Mouse (Mus musculus) stomach, embryonic 14.5 days (tissue): ENCODE results near the gene Tipin. TPM values are rescaled to one million over a fixed set of nuclear protein-coding genes. Genes with fewer than 3 reads are reported as not detected.
A peak's percentile ranks its signal among the peaks of the same experiment; 100 is the strongest.

Source experiments
- ATAC-seq: fragments of 200-750 bp; cut with Nextera tagmentation; 2 replicates; pipeline ENCODE4 v1.8.0; 2017; ENCODE audit warnings: low read depth, moderate TSS enrichment; ENCODE audit not compliant: insufficient number of reproducible peaks, insufficient read depth, low FRiP score
- H3K27ac ChIP-seq: fragments of 300-500 bp; sonication (generic); 2 replicates; pipeline ENCODE4 v1.5.1; 2014; ENCODE audit warnings: mild to moderate bottlenecking, low read length, moderate library complexity, mixed read lengths
- H3K27me3 ChIP-seq: fragments of 300-500 bp; sonication (generic); 2 replicates; pipeline ENCODE4 v1.6.1; 2014; ENCODE audit warnings: low read length, control low read depth, mixed read lengths; ENCODE audit not compliant: control insufficient read depth, insufficient read depth
- H3K36me3 ChIP-seq: fragments of 300-500 bp; sonication (generic); 2 replicates; pipeline ENCODE4 v1.6.1; 2014; ENCODE audit warnings: mild to moderate bottlenecking, control low read depth, low read length, moderate library complexity, mixed read lengths; ENCODE audit not compliant: control insufficient read depth, insufficient read depth
- H3K4me1 ChIP-seq: fragments of 300-500 bp; sonication (generic); 2 replicates; pipeline ENCODE4 v1.6.1; 2014; ENCODE audit warnings: low read length, control low read depth, mixed read lengths; ENCODE audit not compliant: control insufficient read depth, insufficient read depth
- H3K4me2 ChIP-seq: fragments of 300-500 bp; sonication (generic); replicated peaks from 2 replicates; pipeline ENCODE4 v1.6.1; 2014; ENCODE audit warnings: low read depth, low read length, control low read depth
- H3K4me3 ChIP-seq: fragments of 300-500 bp; sonication (generic); 2 replicates; pipeline ENCODE4 v1.5.1; 2014; ENCODE audit warnings: low read depth, low read length, control low read depth
- H3K9ac ChIP-seq: fragments of 300-500 bp; sonication (generic); replicated peaks from 2 replicates; pipeline ENCODE4 v1.6.1; 2014; ENCODE audit warnings: low read depth, mild to moderate bottlenecking, control low read depth, low read length, moderate library complexity, mixed read lengths
- H3K9me3 ChIP-seq: fragments of 300-500 bp; sonication (generic); 2 replicates; pipeline ENCODE4 v1.6.1; 2016; ENCODE audit warnings: low read depth, low read length, control low read depth; ENCODE audit not compliant: control insufficient read depth
- WGBS: fragments of 180-500 bp; shearing (Covaris S2); extraction: QIAGEN DNeasy Blood & Tissue Kit; methylation state at CpG from one replicate; pipeline ENCODE4 v1.1.7; 2014; 5-methylcytosine and 5-hydroxymethylcytosine counted together
- polyA plus RNA-seq: library from polyadenylated mRNA; unstranded; fragments of >200 nt; fragmentation: Nextera tagmentation; extraction: Ambion mirVana; gene quantifications from 2 replicates; pipeline ENCODE4 v1.2.1, GENCODE M21; 2014

Gene Tipin
- polyA plus RNA-seq, 1 experiment from 2014 or later: 219 TPM

GRCm38 (mm10) chr9:64312128-64312527 is 30.7 kb downstream of the Tipin start:
- 42% methylated on average over 1 of the region's 1 CpGs for WGBS
- Histone ChIP-seq H3K27ac (no peak overlapping the region), H3K4me2 (no peak overlapping the region), H3K9me3 (no peaks in the 10 kb centered on the region), H3K4me3 (no peak overlapping the region), H3K36me3 (peaks cover 19% of the 10 kb centered on the region; the same call in 1 of the 2 replicates), H3K9ac (no peak overlapping the region), H3K4me1 (no peaks in the 10 kb centered on the region), H3K27me3 (no peaks in the 10 kb centered on the region)
- no peak for ATAC-seq

- Histone ChIP-seq H3K9me3 (no peaks in the 10 kb centered on the region), H3K4me1 (no peaks in the 10 kb centered on the region), H3K36me3 (peaks cover 18% of the 10 kb centered on the region; the same call in 1 of the 2 replicates), H3K27ac (no peak overlapping the region), H3K27me3 (no peaks in the 10 kb centered on the region), H3K4me2 (no peak overlapping the region), H3K4me3 (no peak overlapping the region), H3K9ac (no peak overlapping the region)
- WGBS: 94% methylated on average over 6 of the region's 6 CpGs
- ATAC-seq: no peak
Measured at GRCm38 (mm10) chr9:64314696-64315095, 33.3 kb downstream of the Tipin start.

- peaks cover 38% of the 10 kb centered on the region for H3K36me3 ChIP-seq
- 96% methylated on average over 5 of the region's 5 CpGs for WGBS
- H3K4me1 ChIP-seq: no peaks in the 10 kb centered on the region
- H3K4me2 ChIP-seq: no peak overlapping the region
- ATAC-seq: no peak
- no peak overlapping the region for H3K27ac ChIP-seq
- H3K4me3 ChIP-seq: no peak overlapping the region
- no peaks in the 10 kb centered on the region for H3K9me3 ChIP-seq
- H3K27me3 ChIP-seq: no peaks in the 10 kb centered on the region
- H3K9ac ChIP-seq: no peak overlapping the region
Measured at GRCm38 (mm10) chr9:64316986-64317385, 35.6 kb downstream of the Tipin start.

DNA sequence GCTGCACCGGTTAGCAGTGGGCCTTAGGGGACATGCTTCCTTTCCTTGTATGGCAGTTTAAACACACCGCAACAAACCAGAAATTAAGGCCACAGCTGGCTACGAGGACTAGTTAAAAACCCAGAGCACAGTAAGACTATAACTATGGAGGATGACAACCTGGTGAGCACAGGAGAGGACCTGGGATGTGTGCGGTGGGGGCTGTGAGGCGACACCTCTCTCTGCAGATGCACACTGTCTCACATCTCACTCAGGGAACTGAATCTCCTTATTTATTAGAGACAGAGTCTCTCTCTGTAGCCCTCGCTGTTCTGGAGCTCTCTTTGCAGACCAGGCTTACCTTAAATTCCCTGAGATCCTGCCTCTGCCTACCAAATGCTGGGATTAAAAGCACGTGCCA is 42.6 kb downstream of the Tipin start:
- 92% methylated on average over 7 of the region's 7 CpGs for WGBS
- Histone ChIP-seq H3K4me1 (no peaks in the 10 kb centered on the region), H3K4me3 (no peak overlapping the region), H3K9me3 (no peaks in the 10 kb centered on the region), H3K4me2 (no peak overlapping the region), H3K9ac (no peak overlapping the region), H3K27me3 (no peaks in the 10 kb centered on the region), H3K36me3 (peaks cover 45% of the 10 kb centered on the region), H3K27ac (no peak overlapping the region)
- no peak for ATAC-seq

DNA sequence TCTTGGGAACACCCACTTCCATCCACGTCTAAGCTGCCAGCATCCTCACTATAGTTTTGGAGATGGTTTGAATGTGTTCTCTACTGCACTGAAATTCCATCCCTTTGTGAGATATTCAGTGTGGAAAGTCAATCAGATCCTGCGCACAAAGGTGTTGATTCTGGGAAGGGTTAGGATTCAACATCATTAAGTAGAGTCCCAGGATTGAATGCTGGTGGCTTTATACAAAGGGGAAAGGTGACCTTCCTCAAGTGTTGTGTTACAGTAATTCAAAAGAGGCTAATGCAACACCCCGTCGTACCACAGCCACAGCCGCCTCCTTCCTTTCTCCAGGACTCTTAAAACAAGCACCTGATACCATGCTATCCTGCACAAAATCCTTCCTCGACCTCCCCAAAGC is 54.4 kb downstream of the Tipin start:
- Histone ChIP-seq H3K27me3 (no peaks in the 10 kb centered on the region), H3K9me3 (no peaks in the 10 kb centered on the region), H3K36me3 (peaks cover 8% of the 10 kb centered on the region; the same call in 1 of the 2 replicates), H3K4me1 (peaks cover 6% of the 10 kb centered on the region; the same call in 1 of the 2 replicates), H3K9ac (no peak overlapping the region), H3K4me2 (no peak overlapping the region), H3K4me3 (no peak overlapping the region), H3K27ac (no peak overlapping the region)
- no peak for ATAC-seq
- 86% methylated on average over 6 of the region's 6 CpGs for WGBS

DNA sequence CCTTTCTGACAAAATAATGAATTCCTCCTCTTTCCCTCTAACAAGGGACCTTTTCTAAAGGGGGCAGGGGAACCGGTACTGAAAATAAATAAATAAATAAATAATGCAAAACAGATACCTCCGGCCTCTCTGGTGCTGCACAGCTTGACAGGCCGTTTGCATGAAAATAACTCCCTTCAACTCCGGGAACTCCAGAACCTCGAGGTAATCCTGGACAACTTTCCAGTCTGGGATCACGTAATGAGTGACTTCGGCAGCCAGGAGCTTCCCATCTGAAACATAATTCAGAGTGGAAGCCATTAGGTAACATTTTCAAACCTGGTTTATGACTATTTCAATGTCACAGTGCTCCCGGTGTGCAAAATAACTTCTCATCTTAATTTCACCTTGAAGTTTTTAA is 58.0 kb downstream of the Tipin start:
- WGBS: 43% methylated on average over 8 of the region's 8 CpGs
- no peak overlapping the region for H3K27ac ChIP-seq
- no peak overlapping the region for H3K4me3 ChIP-seq
- ATAC-seq: no peak
- H3K4me1 ChIP-seq: peaks cover 6% of the 10 kb centered on the region; the same call in 1 of the 2 replicates
- H3K9ac ChIP-seq: 0 out of 2 replicates have a peak overlapping the region, but pooled peaks have one; percentile 99
- H3K27me3 ChIP-seq: no peaks in the 10 kb centered on the region
- peak overlapping the region; percentile 80 for H3K4me2 ChIP-seq
- no peaks in the 10 kb centered on the region for H3K9me3 ChIP-seq
- H3K36me3 ChIP-seq: peaks cover 8% of the 10 kb centered on the region; the same call in 1 of the 2 replicates

DNA sequence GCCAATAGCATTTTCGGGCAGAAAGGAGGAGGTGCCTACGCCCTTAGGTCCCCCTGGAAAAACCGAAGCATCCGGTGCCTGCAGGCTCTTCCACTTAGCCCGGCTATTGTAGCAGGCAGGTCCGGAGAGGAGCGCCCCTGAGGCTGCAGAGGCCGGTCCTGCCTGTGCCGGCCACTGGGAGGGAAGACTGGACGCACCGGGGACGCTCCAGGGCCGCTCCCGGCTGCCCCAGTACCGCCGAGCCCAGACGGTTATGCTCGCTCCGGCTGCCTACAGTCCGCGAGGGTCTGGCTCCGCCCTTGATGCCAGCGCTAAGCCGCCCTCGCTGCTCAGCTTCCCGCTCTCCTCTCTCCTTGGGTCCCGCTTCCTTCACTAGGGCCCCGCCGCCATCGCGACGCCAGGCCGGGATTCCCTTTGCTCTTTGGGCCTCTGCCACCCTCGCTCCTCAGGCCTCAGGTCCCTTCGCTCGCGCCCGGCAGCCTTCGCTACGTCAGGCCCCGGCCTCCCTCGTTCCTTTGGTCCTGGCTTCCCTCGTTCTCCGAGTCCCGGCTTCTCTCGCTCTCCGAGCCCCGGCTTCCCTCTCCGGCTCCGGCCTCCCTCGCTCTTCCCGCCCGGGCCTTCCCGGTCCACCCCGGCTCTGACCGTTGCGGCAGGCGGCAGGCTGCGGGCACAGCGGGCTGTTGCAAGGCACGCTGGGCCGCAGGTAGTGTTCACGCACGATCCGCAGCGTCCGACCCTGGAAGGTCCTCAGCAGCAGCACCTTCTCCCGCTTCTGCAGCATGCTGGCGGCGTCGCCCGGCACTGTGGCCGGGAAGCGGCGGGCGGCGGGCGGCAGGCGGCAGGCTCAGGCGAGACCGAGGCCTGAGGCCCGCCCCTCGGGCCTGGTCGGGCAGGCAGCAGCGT is 59.2 kb downstream of the Tipin start:
- no peaks in the 10 kb centered on the region for H3K27me3 ChIP-seq
- ATAC-seq: peak; percentile 91
- under 1% methylated on average over 73 of the region's 85 CpGs for WGBS
- H3K4me3 ChIP-seq: peak overlapping the region; percentile 67
- peak overlapping the region; percentile 80 for H3K4me2 ChIP-seq
- peaks cover 8% of the 10 kb centered on the region; the same call in 1 of the 2 replicates for H3K36me3 ChIP-seq
- no peaks in the 10 kb centered on the region for H3K9me3 ChIP-seq
- H3K9ac ChIP-seq: peak overlapping the region; percentile 99
- peak overlapping the region; percentile 100 for H3K27ac ChIP-seq
- H3K4me1 ChIP-seq: peaks cover 6% of the 10 kb centered on the region; the same call in 1 of the 2 replicates

- Histone ChIP-seq H3K27me3 (no peaks in the 10 kb centered on the region), H3K27ac (peak within 1 kb of the TSS; percentile 100), H3K9me3 (no peaks in the 10 kb centered on the region), H3K36me3 (peaks cover 8% of the 10 kb centered on the region; the same call in 1 of the 2 replicates), H3K9ac (peak within 1 kb of the TSS; percentile 99), H3K4me3 (peak within 1 kb of the TSS; percentile 67), H3K4me1 (peaks cover 6% of the 10 kb centered on the region; the same call in 1 of the 2 replicates), H3K4me2 (peak within 1 kb of the TSS; percentile 80)
- 11% methylated on average over 16 of the region's 16 CpGs for WGBS
- ATAC-seq: no peak
Measured at GRCm38 (mm10) chr9:64341254-64341566, 59.8 kb downstream of the Tipin start, which contains the start of gene Dis3l. Gene Dis3l, minus strand, starts transcription at chr9:64341288.
